In the genomic region with DNA sequence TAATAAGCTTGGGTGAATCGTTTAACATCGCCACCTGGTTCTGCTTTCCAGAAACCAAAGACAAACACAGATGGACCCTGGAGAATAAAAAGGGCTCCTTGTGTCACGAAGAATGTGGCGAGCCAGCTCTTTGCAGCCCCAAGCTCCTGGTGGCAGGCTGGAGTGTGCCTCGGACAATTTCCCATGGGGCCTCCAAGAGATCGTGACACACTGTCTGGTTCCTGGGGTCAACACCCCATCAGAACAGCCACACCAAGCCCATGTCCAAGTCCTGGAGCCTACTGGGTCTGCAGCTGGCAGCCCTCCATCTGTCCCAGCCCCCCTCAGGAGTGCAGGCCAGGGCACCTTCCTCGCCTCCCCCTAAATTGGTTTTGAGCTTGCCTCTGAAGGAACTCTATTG, we compare ENCODE assay signal across 7 mouse cellular contexts. TPM values are rescaled to one million over a fixed set of nuclear protein-coding genes. Genes with fewer than 3 reads are reported as not detected.
DNase-seq lines count a peak whose midpoint lies in the region; ATAC-seq and TF ChIP-seq lines count a peak whose summit lies in the region.

No protein-coding gene starts in this region.

- H3K27ac ChIP-seq in left cerebral cortex, adult 2 months: peak overlapping the region; percentile 94
- peak overlapping the region; percentile 72 for H3K27ac ChIP-seq in forebrain, embryonic 16.5 days (ENCODE audit: low read length)
- H3K27ac ChIP-seq in liver, embryonic 16.5 days (ENCODE audit: low read length): peak overlapping the region; percentile 52; the same call in 1 of the 2 replicates

- intact Hi-C loops in left cerebral cortex, adult 2 months (cut with DNase I): loop anchor here (2.0 kb wide), 1 partner anchor 331 kb away; the partner anchor contains the start of gene Necab2

- ATAC-seq in forebrain, embryonic 16.5 days: no peak
- ATAC-seq in liver, embryonic 16.5 days (ENCODE audit: low read depth): peak; percentile 2

- H3K9ac ChIP-seq in forebrain, embryonic 16.5 days (replicated peaks; ENCODE audit: low read depth, low read length): peak overlapping the region; percentile 83
- H3K9ac ChIP-seq in liver, embryonic 16.5 days (ENCODE audit: low read depth, low read length): peak overlapping the region; percentile 78

- H3K27me3 ChIP-seq in forebrain, embryonic 16.5 days (replicated peaks; ENCODE audit: control insufficient read depth, insufficient read depth, low read length): no peaks in the 10 kb centered on the region; the same call in 1 of the 2 replicates
- no peaks in the 10 kb centered on the region for H3K27me3 ChIP-seq in liver, embryonic 16.5 days (ENCODE audit: control insufficient read depth, insufficient read depth, low read depth, low read length)
- no peaks in the 10 kb centered on the region for H3K27me3 ChIP-seq in splenic B cell, adult 2 months (ENCODE audit: control insufficient read depth, insufficient read depth, low read length, poor library complexity, severe bottlenecking)

- H3K4me1 ChIP-seq in forebrain, embryonic 16.5 days (replicated peaks; ENCODE audit: control insufficient read depth, insufficient read depth, low read length): peaks cover 14% of the 10 kb centered on the region
- peaks cover 16% of the 10 kb centered on the region for H3K4me1 ChIP-seq in liver, embryonic 16.5 days (ENCODE audit: control insufficient read depth, low read depth, low read length)

- H3K9me3 ChIP-seq in forebrain, embryonic 16.5 days (ENCODE audit: control insufficient read depth, low read length): no peaks in the 10 kb centered on the region
- no peaks in the 10 kb centered on the region for H3K9me3 ChIP-seq in liver, embryonic 16.5 days (replicated peaks; ENCODE audit: control insufficient read depth, low read length)

- 13% methylated on average over 7 of the region's 7 CpGs for WGBS in forebrain, embryonic 16.5 days
- 20% methylated on average over 7 of the region's 7 CpGs for WGBS in liver, embryonic 16.5 days (ENCODE audit: insufficient replicate concordance)

- peak overlapping the region; percentile 75 for H3K4me3 ChIP-seq in left cerebral cortex, adult 2 months
- peak overlapping the region; percentile 65 for H3K4me3 ChIP-seq in forebrain, embryonic 16.5 days (replicated peaks; ENCODE audit: low read length)
- peak overlapping the region; percentile 70 for H3K4me3 ChIP-seq in liver, embryonic 16.5 days (ENCODE audit: low read depth, low read length)

- no peak for DNase-seq in left cerebral cortex, adult 2 months (ENCODE audit: extremely low spot score in 1 of 2, low spot score in 2 of 2)
- DNase-seq in left cerebral cortex, adult 11 months (ENCODE audit: low spot score): no peak
- peak; percentile 60 to 73 for DNase-seq in cerebellum, postnatal 10 days
- DNase-seq in splenic B cell, adult 2 months (ENCODE audit: low read depth, low spot score): peak; percentile 38
- no peak for DNase-seq in thymus, postnatal 14 days

- no peaks in the 10 kb centered on the region for H3K36me3 ChIP-seq in forebrain, embryonic 16.5 days (ENCODE audit: control insufficient read depth, insufficient read depth)
- no peaks in the 10 kb centered on the region for H3K36me3 ChIP-seq in liver, embryonic 16.5 days (ENCODE audit: control insufficient read depth, insufficient read depth)
- H3K36me3 ChIP-seq in splenic B cell, adult 2 months (ENCODE audit: control insufficient read depth, insufficient read depth, low read length, poor library complexity, severe bottlenecking): no peaks in the 10 kb centered on the region

- H3K4me2 ChIP-seq in forebrain, embryonic 16.5 days (ENCODE audit: low read length): peak overlapping the region; percentile 85
- peak overlapping the region; percentile 96 for H3K4me2 ChIP-seq in liver, embryonic 16.5 days (ENCODE audit: low read depth, low read length)

- no peak for TF ChIP-seq CTCF in left cerebral cortex, adult 2 months (IDR thresholded peaks at IDR 0.05)

RNA-seq across cellular contexts. Expression of gene Tldc1, which starts 0.5 kb away (rescaled TPM):
- 10 to 100 TPM; 13.6 to 13.7 TPM for total RNA-seq in left cerebral cortex, adult 2 months (2021)
- polyA plus RNA-seq in forebrain, embryonic 16.5 days (2015; fragmentation: Nextera tagmentation; extraction: Ambion mirVana): 15.3 and 16.1 TPM in 2 replicates
- 4.1 and 4.7 TPM in 2 replicates for polyA plus RNA-seq in liver, embryonic 16.5 days (2015; fragmentation: Nextera tagmentation; extraction: Ambion mirVana)

Comparison
In these comparisons a context has a peak if more than half of its experiments do, and no peak if none do; other contexts are left out.
1. DNase-seq: peak in cerebellum, postnatal 10 days (2 of 2) and splenic B cell, adult 2 months (single experiment); none in left cerebral cortex, adult 2 months (0 of 2), left cerebral cortex, adult 11 months (single experiment) and thymus, postnatal 14 days (single experiment).
2. Peak in every context shown above with its lines, with median percentiles within 50 percentile points of each other: H3K27ac ChIP-seq and H3K4me3 ChIP-seq.